Mouse (Mus musculus) CH12.LX (cell line): ENCODE measurements around the gene Fabp3.

Source experiments
- CTCF ChIP-seq, 2 experiments: IDR thresholded peaks in 1 of 2; conservative IDR thresholded peaks in 1 of 2; 2 replicates each; pipeline ENCODE4 v1.5.1; 2011 to 2012; ENCODE audit warnings: low read depth in 2 of 2, low read length in 2 of 2, improper control_type of control experiment in 1 of 2, inconsistent platforms in 1 of 2, mild to moderate bottlenecking in 1 of 2, moderate library complexity in 1 of 2
- MXI1 ChIP-seq: IDR thresholded peaks from 2 replicates; pipeline ENCODE4 v1.6.1; 2011; ENCODE audit warnings: mild to moderate bottlenecking, low read depth, low read length, improper control_type of control experiment
- RCOR1 ChIP-seq: conservative IDR thresholded peaks from 2 replicates; pipeline ENCODE4 v1.6.1; 2012; ENCODE audit warnings: low read depth, mild to moderate bottlenecking, inconsistent platforms, low read length, improper control_type of control experiment

DNA sequence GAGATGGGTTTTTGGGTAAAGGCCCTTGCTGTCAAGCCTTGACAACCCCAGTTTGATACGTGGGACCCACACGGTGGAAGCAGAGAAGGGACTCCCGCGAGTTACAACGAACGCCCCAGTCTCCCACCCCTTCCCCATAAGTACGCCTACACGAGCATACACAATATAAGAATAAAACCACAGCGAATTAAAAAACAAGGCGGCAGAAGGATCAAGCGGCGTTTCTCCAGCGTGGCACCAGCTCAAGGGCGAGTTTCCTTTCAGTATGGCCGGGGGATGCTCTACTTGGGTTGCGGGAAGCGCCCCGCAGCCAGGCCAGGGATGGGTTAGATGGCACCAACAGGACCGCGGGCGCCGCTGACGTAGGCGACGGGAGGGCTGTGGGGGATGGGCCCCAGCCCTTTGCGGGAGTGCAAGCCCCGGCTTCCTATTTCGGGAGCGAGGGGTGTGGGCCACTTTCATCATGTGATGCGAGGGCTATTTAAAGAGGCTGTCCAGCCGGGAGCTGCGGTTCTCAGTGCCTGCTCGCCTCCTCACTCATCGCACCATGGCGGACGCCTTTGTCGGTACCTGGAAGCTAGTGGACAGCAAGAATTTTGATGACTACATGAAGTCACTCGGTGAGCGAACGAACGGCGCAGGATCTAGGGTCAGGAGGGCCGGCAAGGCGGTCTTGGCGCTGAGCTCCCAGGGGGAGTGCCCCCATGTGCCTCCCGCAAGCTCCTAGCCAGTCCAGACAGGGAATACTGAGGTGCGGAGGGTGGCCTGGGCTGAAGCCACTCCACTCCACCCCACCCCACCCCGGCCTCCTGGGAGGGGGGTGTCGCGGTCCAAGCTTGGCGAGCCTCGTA is at the start of gene Fabp3, which contains the start of gene Gm10570:
- TF ChIP-seq CTCF (conservative IDR thresholded peaks at IDR 0.05 in 1 of 2, IDR thresholded peaks at IDR 0.05 in 1 of 2; ENCODE audit: low read depth in 2 of 2, low read length in 2 of 2) = no peak
- no peak for TF ChIP-seq MXI1
- TF ChIP-seq RCOR1 = no peak
